ENCODE assay signal across 8 mouse cellular contexts in the genomic region with DNA sequence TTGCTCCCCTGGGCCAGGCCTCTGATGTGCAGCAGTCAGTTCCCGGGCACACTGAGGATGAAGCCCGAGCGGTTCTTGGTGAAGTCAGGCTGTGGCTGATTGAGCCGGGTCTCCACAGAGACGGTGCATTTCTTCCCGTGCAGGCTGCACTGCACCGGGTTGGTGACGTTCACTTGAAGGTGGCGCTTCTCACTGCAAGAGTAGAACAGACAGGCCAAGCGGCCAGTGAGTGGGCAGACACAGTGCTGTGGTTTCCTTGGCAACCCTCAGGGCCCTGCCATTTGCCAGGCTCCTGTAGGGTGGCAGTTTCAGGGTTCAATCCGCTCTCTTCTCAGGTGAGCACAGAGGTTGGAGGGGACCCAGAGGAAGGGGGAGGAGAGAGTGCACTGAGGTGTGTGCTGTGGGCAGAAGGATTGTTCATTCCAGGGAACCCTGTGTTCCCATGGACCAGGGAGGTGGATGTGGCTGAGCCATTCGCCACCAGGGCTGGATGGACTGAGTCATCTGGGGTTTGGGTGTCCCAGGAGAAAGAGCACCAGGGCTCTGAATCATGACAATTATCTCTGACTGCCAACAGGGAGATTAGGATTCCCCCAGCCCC. TPM values are rescaled to one million over a fixed set of nuclear protein-coding genes. Genes with fewer than 3 reads are reported as not detected.
A peak's percentile ranks its signal among the peaks of the same experiment; 100 is the strongest.
DNase-seq lines count a peak whose midpoint lies in the region; ATAC-seq and TF ChIP-seq lines count a peak whose summit lies in the region.

No protein-coding gene starts in this region.

- H3K9ac ChIP-seq in lung, embryonic 16.5 days (ENCODE audit: low read length): no peak overlapping the region
- H3K9ac ChIP-seq in forebrain, embryonic 11.5 days (ENCODE audit: low read length): no peak overlapping the region
- peak overlapping the region; percentile 28 for H3K9ac ChIP-seq in neural tube, embryonic 15.5 days (replicated peaks)

- WGBS in lung, embryonic 16.5 days: 40% methylated on average over 12 of the region's 12 CpGs
- WGBS in forebrain, embryonic 11.5 days: 50% methylated on average over 12 of the region's 12 CpGs
- 16% methylated on average over 12 of the region's 12 CpGs for WGBS in neural tube, embryonic 15.5 days
- WGBS in thymus, adult 2 months: 87% methylated on average over 12 of the region's 12 CpGs

- 0 out of 2 replicates have a peak, but pooled peaks have one; percentile 11 for ATAC-seq in lung, embryonic 16.5 days (ENCODE audit: low read depth)
- peak; percentile 51; the same call in 1 of the 2 replicates for ATAC-seq in forebrain, embryonic 11.5 days (replicated peaks; ENCODE audit: low FRiP score)
- ATAC-seq in neural tube, embryonic 15.5 days (ENCODE audit: low FRiP score): peak; percentile 83

- intact Hi-C loops in heart, postnatal 14 days (cut with DNase I): no loop called here

- no peaks in the 10 kb centered on the region for H3K9me3 ChIP-seq in lung, embryonic 16.5 days (ENCODE audit: control insufficient read depth, low read length)
- no peaks in the 10 kb centered on the region for H3K9me3 ChIP-seq in forebrain, embryonic 11.5 days (ENCODE audit: control insufficient read depth, low read length)
- no peaks in the 10 kb centered on the region for H3K9me3 ChIP-seq in neural tube, embryonic 15.5 days (replicated peaks)

- TF ChIP-seq POLR2A in thymus, adult 2 months (IDR thresholded peaks at IDR 0.05; ENCODE audit: control insufficient read depth, extremely low read depth, insufficient read depth, low read length, poor library complexity): no peak

- TF ChIP-seq CTCF in thymus, adult 2 months (IDR thresholded peaks at IDR 0.05; ENCODE audit: borderline replicate concordance, control insufficient read depth, extremely low read depth, insufficient read depth, low read length, poor library complexity): no peak

- H3K4me2 ChIP-seq in lung, embryonic 16.5 days (ENCODE audit: low read depth, low read length): no peak overlapping the region
- H3K4me2 ChIP-seq in forebrain, embryonic 11.5 days (ENCODE audit: low read depth, low read length, severe bottlenecking): no peak overlapping the region
- peak overlapping the region; percentile 90 for H3K4me2 ChIP-seq in neural tube, embryonic 15.5 days

- DNase-seq in lung, postnatal 10 days: no peak
- DNase-seq in forebrain, embryonic 11.5 days (ENCODE audit: low spot score): no peak
- DNase-seq in layer of hippocampus, postnatal 36 days: peak; percentile 72 to 78
- no peak for DNase-seq in thymus, postnatal 25 days
- DNase-seq in heart, postnatal 14 days: no peak
- DNase-seq in thymus, adult 2 months: no peak

- H3K27ac ChIP-seq in lung, embryonic 16.5 days (ENCODE audit: low read length): no peak overlapping the region
- no peak overlapping the region for H3K27ac ChIP-seq in forebrain, embryonic 11.5 days (ENCODE audit: low read depth, low read length)
- peak overlapping the region; percentile 81 for H3K27ac ChIP-seq in neural tube, embryonic 15.5 days (replicated peaks)
- no peak overlapping the region for H3K27ac ChIP-seq in thymus, adult 2 months (ENCODE audit: control insufficient read depth, insufficient read depth, low read length)

- no peak overlapping the region for H3K4me3 ChIP-seq in lung, embryonic 16.5 days (ENCODE audit: low read length)
- H3K4me3 ChIP-seq in forebrain, embryonic 11.5 days (ENCODE audit: low read depth, low read length): no peak overlapping the region
- peak overlapping the region; percentile 5; the same call in 1 of the 2 replicates for H3K4me3 ChIP-seq in neural tube, embryonic 15.5 days (replicated peaks)
- H3K4me3 ChIP-seq in thymus, adult 2 months (ENCODE audit: control insufficient read depth, insufficient read depth, low read length): no peak overlapping the region

- H3K4me1 ChIP-seq in lung, embryonic 16.5 days (replicated peaks; ENCODE audit: control insufficient read depth, insufficient read depth, low read length): peaks cover 12% of the 10 kb centered on the region
- H3K4me1 ChIP-seq in forebrain, embryonic 11.5 days (replicated peaks; ENCODE audit: control insufficient read depth, insufficient read depth, low read length): peaks cover 10% of the 10 kb centered on the region; the same call in 1 of the 2 replicates
- peaks cover 71% of the 10 kb centered on the region for H3K4me1 ChIP-seq in neural tube, embryonic 15.5 days
- H3K4me1 ChIP-seq in thymus, adult 2 months (replicated peaks; ENCODE audit: control insufficient read depth, insufficient read depth, low read length): peaks cover 25% of the 10 kb centered on the region

- H3K36me3 ChIP-seq in lung, embryonic 16.5 days (ENCODE audit: control insufficient read depth, insufficient read depth, low read length): no peaks in the 10 kb centered on the region
- no peaks in the 10 kb centered on the region for H3K36me3 ChIP-seq in forebrain, embryonic 11.5 days (ENCODE audit: control insufficient read depth, insufficient read depth, low read length)
- H3K36me3 ChIP-seq in neural tube, embryonic 15.5 days: no peaks in the 10 kb centered on the region; the same call in 1 of the 2 replicates
- no peaks in the 10 kb centered on the region for H3K36me3 ChIP-seq in thymus, adult 2 months (ENCODE audit: control insufficient read depth, insufficient read depth, low read length)

- no peaks in the 10 kb centered on the region for H3K27me3 ChIP-seq in lung, embryonic 16.5 days (ENCODE audit: control insufficient read depth, insufficient read depth, low read depth, low read length)
- no peaks in the 10 kb centered on the region; the same call in 1 of the 2 replicates for H3K27me3 ChIP-seq in forebrain, embryonic 11.5 days (ENCODE audit: control insufficient read depth, insufficient read depth, low read length)
- H3K27me3 ChIP-seq in neural tube, embryonic 15.5 days (replicated peaks): no peaks in the 10 kb centered on the region
- H3K27me3 ChIP-seq in thymus, adult 2 months (ENCODE audit: control insufficient read depth, insufficient read depth, low read length): no peaks in the 10 kb centered on the region

RNA-seq across cellular contexts. Expression of gene Cdk5r1, which starts 7.5 kb away (rescaled TPM):
- 0.67 and 0.79 TPM in 2 replicates for polyA plus RNA-seq in lung, embryonic 16.5 days (2015; fragmentation: Nextera tagmentation; extraction: Ambion mirVana)
- polyA plus RNA-seq in forebrain, embryonic 11.5 days (2014; fragmentation: Nextera tagmentation; extraction: Ambion mirVana): 15.7 and 18.4 TPM in 2 replicates
- total RNA-seq in layer of hippocampus, postnatal 36 days (2021): 100 to 1,000 TPM; 226 to 242 TPM
- 69.6 and 82.7 TPM in 2 replicates for polyA plus RNA-seq in neural tube, embryonic 15.5 days (2015; fragmentation: Nextera tagmentation; extraction: Ambion mirVana)
- total RNA-seq in heart, postnatal 14 days (2021): 1 to 10 TPM in 1 of 2 experiments, under 1 TPM in 1; 0.98 to 1.1 TPM
- polyA plus RNA-seq in thymus, adult 2 months (2012; rRNA removed): 10.8 and 12.3 TPM in 2 replicates

RNA-seq across cellular contexts. Expression of gene Psmd11, which starts 55.9 kb away (rescaled TPM):
- 277 and 300 TPM in 2 replicates for polyA plus RNA-seq in lung, embryonic 16.5 days (2015; fragmentation: Nextera tagmentation; extraction: Ambion mirVana)
- polyA plus RNA-seq in forebrain, embryonic 11.5 days (2014; fragmentation: Nextera tagmentation; extraction: Ambion mirVana): 333 and 347 TPM in 2 replicates
- 100 to 1,000 TPM; 100 to 101 TPM for total RNA-seq in layer of hippocampus, postnatal 36 days (2021)
- 271 and 274 TPM in 2 replicates for polyA plus RNA-seq in neural tube, embryonic 15.5 days (2015; fragmentation: Nextera tagmentation; extraction: Ambion mirVana)
- total RNA-seq in heart, postnatal 14 days (2021): 100 to 1,000 TPM; 102 to 103 TPM
- 71.7 and 78.4 TPM in 2 replicates for polyA plus RNA-seq in thymus, adult 2 months (2012; rRNA removed)

Comparison
In these comparisons a context has a peak if more than half of its experiments do, and no peak if none do; other contexts are left out.
1. ATAC-seq: peak in every context shown above with its lines; median percentile 83 in neural tube, embryonic 15.5 days; 51 in forebrain, embryonic 11.5 days; 11 in lung, embryonic 16.5 days.
2. DNase-seq: peak in layer of hippocampus, postnatal 36 days (2 of 2); none in lung, postnatal 10 days (single experiment), forebrain, embryonic 11.5 days (single experiment), thymus, postnatal 25 days (single experiment), heart, postnatal 14 days (0 of 2) and thymus, adult 2 months (single experiment).